Mouse (Mus musculus): ENCODE measurements around the gene Stx1a.

DNA sequence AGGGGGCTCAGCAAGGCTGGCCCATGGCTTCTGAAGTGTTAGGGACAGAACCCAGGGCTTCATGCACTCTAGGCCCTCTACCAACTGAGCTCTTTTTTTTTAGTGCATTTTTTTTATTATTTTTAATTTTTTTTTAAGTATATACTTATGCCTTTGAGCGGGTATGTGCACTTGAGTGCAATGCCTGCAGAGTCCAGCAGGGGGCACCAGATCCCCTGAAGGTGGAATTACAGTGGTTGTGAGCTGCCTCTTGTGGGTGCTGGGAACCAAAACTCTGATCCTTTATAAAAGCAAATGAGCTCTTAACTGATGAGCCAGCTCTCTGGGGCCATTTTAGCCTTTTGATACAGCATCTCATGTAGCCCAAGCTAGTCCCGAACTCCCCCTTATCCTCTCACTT, 11.3 kb downstream of the Stx1a start:
- TF ChIP-seq CEBPB (IDR thresholded peaks at IDR 0.05; ENCODE audit: insufficient read depth, poor library complexity, severe bottlenecking) (no peak), POLR2A (IDR thresholded peaks at IDR 0.05; ENCODE audit: insufficient read length, low read depth) (no peak), MYOD1 (IDR thresholded peaks at IDR 0.05; ENCODE audit: control insufficient read depth in 1 of 3, insufficient read length in 2 of 3, low read depth in 2 of 3) (no peak)
